Mouse (Mus musculus) CH12.LX (cell line): ENCODE results near the gene Rtn4rl1. TPM values are rescaled to one million over a fixed set of nuclear protein-coding genes. Genes with fewer than 3 reads are reported as not detected.

Experiments used
- DNase-seq: peaks from one replicate; pipeline ENCODE4 v3.0.0-alpha.2; 2013; ENCODE audit errors: extremely low read depth
- H3K27ac ChIP-seq: 2 replicates; pipeline ENCODE4 v1.5.1; 2012; ENCODE audit warnings: low read depth, mild to moderate bottlenecking, control low read depth, moderate library complexity; ENCODE audit not compliant: insufficient read depth
- H3K27me3 ChIP-seq: replicated peaks from 2 replicates; pipeline ENCODE3; 2012; ENCODE audit warnings: inconsistent platforms
- H3K36me3 ChIP-seq, 2 experiments: replicated peaks in 1 of 2; 2 replicates each; pipeline versions ENCODE3 to v1.6.1; 2012; ENCODE audit warnings: inconsistent platforms in 1 of 2, low read length in 1 of 2, mild to moderate bottlenecking in 1 of 2, mixed read lengths in 1 of 2, moderate library complexity in 1 of 2; ENCODE audit not compliant: control insufficient read depth in 1 of 2, insufficient read depth in 1 of 2
- H3K4me1 ChIP-seq, 2 experiments: 2 replicates each; pipeline ENCODE4 v1.6.1; 2012; ENCODE audit warnings: inconsistent platforms in 1 of 2, moderate library complexity in 1 of 2; ENCODE audit not compliant: insufficient read depth in 2 of 2, control insufficient read depth in 1 of 2
- H3K4me2 ChIP-seq: 2 replicates; pipeline ENCODE4 v1.6.1; 2012; ENCODE audit warnings: low read depth, mild to moderate bottlenecking, control low read depth; ENCODE audit not compliant: poor library complexity, insufficient read depth, severe bottlenecking
- H3K4me3 ChIP-seq, 3 experiments: fragments of 150-350 bp in 1 of 3; sonication (generic) in 1 of 3; replicated peaks in 1 of 3; 2 replicates each; pipeline versions ENCODE3 to v1.5.1; 2011 to 2012; ENCODE audit warnings: low read depth in 2 of 3, low read length in 2 of 3, mild to moderate bottlenecking in 2 of 3, moderate library complexity in 2 of 3, control low read depth in 1 of 3, improper control_type of control experiment in 1 of 3, inconsistent platforms in 1 of 3, mixed read lengths in 1 of 3; ENCODE audit not compliant: poor library complexity in 1 of 3
- H3K79me2 ChIP-seq: replicated peaks from 2 replicates; pipeline ENCODE4 v1.6.1; 2012; ENCODE audit warnings: mild to moderate bottlenecking, moderate library complexity; ENCODE audit not compliant: control insufficient read depth, poor library complexity, insufficient read depth, severe bottlenecking; ENCODE audit errors: extremely low read depth
- H3K9ac ChIP-seq: 2 replicates; pipeline ENCODE4 v1.6.1; 2012; ENCODE audit warnings: low read depth, mild to moderate bottlenecking, control low read depth, moderate library complexity; ENCODE audit not compliant: insufficient read depth
- H3K9me3 ChIP-seq: replicated peaks from 2 replicates; pipeline ENCODE3; 2012; ENCODE audit warnings: low read length, inconsistent platforms, mixed read lengths
- BHLHE40 ChIP-seq: IDR thresholded peaks from 2 replicates; pipeline ENCODE4 v1.6.1; 2011; ENCODE audit warnings: mild to moderate bottlenecking, low read depth, low read length, improper control_type of control experiment
- CHD1 ChIP-seq: IDR thresholded peaks from 2 replicates; pipeline ENCODE4 v1.6.1; 2012; ENCODE audit warnings: low read depth, low read length, improper control_type of control experiment, inconsistent platforms
- CHD2 ChIP-seq: IDR thresholded peaks from 2 replicates; pipeline ENCODE4 v1.6.1; 2011; ENCODE audit warnings: low read length, improper control_type of control experiment
- CTCF ChIP-seq, 2 experiments: IDR thresholded peaks in 1 of 2; conservative IDR thresholded peaks in 1 of 2; 2 replicates each; pipeline ENCODE4 v1.5.1; 2011 to 2012; ENCODE audit warnings: low read depth in 2 of 2, low read length in 2 of 2, improper control_type of control experiment in 1 of 2, inconsistent platforms in 1 of 2, mild to moderate bottlenecking in 1 of 2, moderate library complexity in 1 of 2
- E2F4 ChIP-seq: IDR thresholded peaks from 2 replicates; pipeline ENCODE4 v1.6.1; 2011; ENCODE audit warnings: low read depth, low read length, improper control_type of control experiment; ENCODE audit not compliant: insufficient replicate concordance
- ELF1 ChIP-seq: IDR thresholded peaks from 2 replicates; pipeline ENCODE4 v1.6.1; 2014; ENCODE audit warnings: low read depth, mild to moderate bottlenecking, inconsistent platforms, low read length, improper control_type of control experiment
- EP300 ChIP-seq: IDR thresholded peaks from 2 replicates; pipeline ENCODE4 v1.6.1; 2011; ENCODE audit warnings: low read length, improper control_type of control experiment
- ETS1 ChIP-seq: conservative IDR thresholded peaks from 2 replicates; pipeline ENCODE4 v1.6.1; 2012; ENCODE audit warnings: low read depth, mild to moderate bottlenecking, inconsistent platforms, low read length, improper control_type of control experiment, moderate library complexity
- GABPA ChIP-seq: IDR thresholded peaks from 2 replicates; pipeline ENCODE4 v1.6.1; 2012; ENCODE audit warnings: low read depth, low read length, improper control_type of control experiment, inconsistent platforms; ENCODE audit not compliant: insufficient replicate concordance
- HCFC1 ChIP-seq: IDR thresholded peaks from 2 replicates; pipeline ENCODE4 v1.6.1; 2012; ENCODE audit warnings: low read depth, mild to moderate bottlenecking, inconsistent platforms, low read length, improper control_type of control experiment
- IRF4 ChIP-seq: IDR thresholded peaks from 2 replicates; pipeline ENCODE4 v1.6.1; 2014; ENCODE audit warnings: low read depth, mild to moderate bottlenecking, inconsistent platforms, low read length, improper control_type of control experiment
- JUN ChIP-seq: IDR thresholded peaks from 2 replicates; pipeline ENCODE4 v1.6.1; 2011; ENCODE audit warnings: low read depth, mild to moderate bottlenecking, low read length, improper control_type of control experiment, moderate library complexity; ENCODE audit not compliant: insufficient read depth
- JUND ChIP-seq: conservative IDR thresholded peaks from 2 replicates; pipeline ENCODE4 v1.6.1; 2011; ENCODE audit warnings: low read depth, low read length, improper control_type of control experiment
- KAT2A ChIP-seq: IDR thresholded peaks from 2 replicates; pipeline ENCODE4 v1.6.1; 2012; ENCODE audit warnings: low read length, improper control_type of control experiment, inconsistent platforms; ENCODE audit not compliant: insufficient replicate concordance
- MAFK ChIP-seq: IDR thresholded peaks from 2 replicates; pipeline ENCODE4 v1.6.1; 2011; ENCODE audit warnings: low read length, improper control_type of control experiment; ENCODE audit not compliant: insufficient replicate concordance
- MAX ChIP-seq: IDR thresholded peaks from 2 replicates; pipeline ENCODE4 v1.6.1; 2011; ENCODE audit warnings: low read length, improper control_type of control experiment
- MAZ ChIP-seq: IDR thresholded peaks from 2 replicates; pipeline ENCODE4 v1.6.1; 2012; ENCODE audit warnings: low read depth, mild to moderate bottlenecking, inconsistent platforms, low read length, improper control_type of control experiment, moderate library complexity
- MEF2A ChIP-seq: IDR thresholded peaks from 2 replicates; pipeline ENCODE4 v1.6.1; 2014; ENCODE audit warnings: low read depth, mild to moderate bottlenecking, inconsistent platforms, low read length, improper control_type of control experiment, borderline replicate concordance
- MXI1 ChIP-seq: IDR thresholded peaks from 2 replicates; pipeline ENCODE4 v1.6.1; 2011; ENCODE audit warnings: mild to moderate bottlenecking, low read depth, low read length, improper control_type of control experiment
- MYC ChIP-seq: IDR thresholded peaks from 2 replicates; pipeline ENCODE4 v1.6.1; 2011; ENCODE audit warnings: low read depth, mild to moderate bottlenecking, improper control_type of control experiment, low read length
- NELFE ChIP-seq: IDR thresholded peaks from 2 replicates; pipeline ENCODE4 v1.6.1; 2011; ENCODE audit warnings: low read depth, low read length, improper control_type of control experiment
- NRF1 ChIP-seq: IDR thresholded peaks from 2 replicates; pipeline ENCODE4 v1.6.1; 2014; ENCODE audit warnings: low read depth, mild to moderate bottlenecking, inconsistent platforms, low read length, improper control_type of control experiment, moderate library complexity
- PAX5 ChIP-seq: IDR thresholded peaks from 2 replicates; pipeline ENCODE4 v1.6.1; 2012; ENCODE audit warnings: low read length, inconsistent platforms, mixed read lengths
- POLR2A ChIP-seq: IDR thresholded peaks from 2 replicates; pipeline ENCODE4 v1.6.1; 2011; ENCODE audit warnings: low read depth, mild to moderate bottlenecking, improper control_type of control experiment, low read length
- POLR2AphosphoS2 ChIP-seq: IDR thresholded peaks from 2 replicates; pipeline ENCODE4 v1.6.1; 2011; ENCODE audit warnings: low read depth, low read length, improper control_type of control experiment
- RAD21 ChIP-seq: IDR thresholded peaks from 2 replicates; pipeline ENCODE4 v1.6.1; 2011; ENCODE audit warnings: low read depth, mild to moderate bottlenecking, low read length, improper control_type of control experiment, moderate library complexity
- RCOR1 ChIP-seq: conservative IDR thresholded peaks from 2 replicates; pipeline ENCODE4 v1.6.1; 2012; ENCODE audit warnings: low read depth, mild to moderate bottlenecking, inconsistent platforms, low read length, improper control_type of control experiment
- SIN3A ChIP-seq: IDR thresholded peaks from 2 replicates; pipeline ENCODE4 v1.6.1; 2012; ENCODE audit warnings: low read length, improper control_type of control experiment, inconsistent platforms
- SMC3 ChIP-seq: IDR thresholded peaks from 2 replicates; pipeline ENCODE4 v1.6.1; 2011; ENCODE audit warnings: low read depth, low read length, improper control_type of control experiment
- TBP ChIP-seq: conservative IDR thresholded peaks from 2 replicates; pipeline ENCODE4 v1.6.1; 2011; ENCODE audit warnings: low read depth, low read length, improper control_type of control experiment
- TCF12 ChIP-seq: IDR thresholded peaks from 2 replicates; pipeline ENCODE4 v1.6.1; 2014; ENCODE audit warnings: low read depth, mild to moderate bottlenecking, inconsistent platforms, low read length, improper control_type of control experiment
- UBTF ChIP-seq: IDR thresholded peaks from 2 replicates; pipeline ENCODE4 v1.6.1; 2012; ENCODE audit warnings: low read depth, mild to moderate bottlenecking, inconsistent platforms, low read length, improper control_type of control experiment, moderate library complexity
- USF1 ChIP-seq: IDR thresholded peaks from 2 replicates; pipeline ENCODE4 v1.6.1; 2014; ENCODE audit warnings: low read depth, mild to moderate bottlenecking, inconsistent platforms, low read length, improper control_type of control experiment
- USF2 ChIP-seq: conservative IDR thresholded peaks from 2 replicates; pipeline ENCODE4 v1.6.1; 2011; ENCODE audit warnings: low read depth, low read length, improper control_type of control experiment
- ZC3H11A ChIP-seq: IDR thresholded peaks from 2 replicates; pipeline ENCODE4 v1.6.1; 2012; ENCODE audit warnings: low read depth, mild to moderate bottlenecking, inconsistent platforms, low read length, improper control_type of control experiment
- ZKSCAN1 ChIP-seq: IDR thresholded peaks from 2 replicates; pipeline ENCODE4 v1.6.1; 2012; ENCODE audit warnings: low read depth, inconsistent platforms, low read length, improper control_type of control experiment, borderline replicate concordance
- ZMIZ1 ChIP-seq: IDR thresholded peaks from 2 replicates; pipeline ENCODE4 v1.6.1; 2012; ENCODE audit warnings: low read depth, mild to moderate bottlenecking, inconsistent platforms, low read length, improper control_type of control experiment
- ZNF384 ChIP-seq: IDR thresholded peaks from 2 replicates; pipeline ENCODE4 v1.6.1; 2012; ENCODE audit warnings: low read depth, low read length, improper control_type of control experiment, inconsistent platforms
- dilution Hi-C: fragments of 300-500 bp; cut with MboI; formaldehyde crosslinking; loops from 2 replicates; pipeline ENCODE4 v1.14.3; 2020; ENCODE audit warnings: low sequenced_read_pairs; ENCODE audit not compliant: extremely low pct_unique_long_range_greater_than_20kb, extremely low pct_ligation_motif_present
- in situ Hi-C: fragments of 300-500 bp; cut with MboI; formaldehyde crosslinking; loops from 3 replicates; pipeline ENCODE4 v1.14.3; 2019; ENCODE audit warnings: low sequenced_read_pairs, low pct_ligation_motif_present, low pct_unique_long_range_greater_than_20kb, mixed read lengths
- polyA plus RNA-seq: library from polyadenylated mRNA; unstranded; fragments of >175 nt; gene quantifications from 2 replicates; pipeline ENCODE4 v1.2.1, GENCODE M21; 2012; ENCODE audit warnings: low read depth; ENCODE audit not compliant: insufficient read length
- total RNA-seq, 2 experiments: library from RNA; depleted of rRNA; stranded (reverse); fragments of 300-350 nt in 1 of 2; fragments of >200 nt in 1 of 2; gene quantifications; 2 replicates each; pipeline ENCODE4 v1.2.3; 2012 to 2014

Rtn4rl1 gene
- total and polyA plus RNA-seq, 3 experiments = 0.04 to 0.09 TPM; not detected in 1

DNA sequence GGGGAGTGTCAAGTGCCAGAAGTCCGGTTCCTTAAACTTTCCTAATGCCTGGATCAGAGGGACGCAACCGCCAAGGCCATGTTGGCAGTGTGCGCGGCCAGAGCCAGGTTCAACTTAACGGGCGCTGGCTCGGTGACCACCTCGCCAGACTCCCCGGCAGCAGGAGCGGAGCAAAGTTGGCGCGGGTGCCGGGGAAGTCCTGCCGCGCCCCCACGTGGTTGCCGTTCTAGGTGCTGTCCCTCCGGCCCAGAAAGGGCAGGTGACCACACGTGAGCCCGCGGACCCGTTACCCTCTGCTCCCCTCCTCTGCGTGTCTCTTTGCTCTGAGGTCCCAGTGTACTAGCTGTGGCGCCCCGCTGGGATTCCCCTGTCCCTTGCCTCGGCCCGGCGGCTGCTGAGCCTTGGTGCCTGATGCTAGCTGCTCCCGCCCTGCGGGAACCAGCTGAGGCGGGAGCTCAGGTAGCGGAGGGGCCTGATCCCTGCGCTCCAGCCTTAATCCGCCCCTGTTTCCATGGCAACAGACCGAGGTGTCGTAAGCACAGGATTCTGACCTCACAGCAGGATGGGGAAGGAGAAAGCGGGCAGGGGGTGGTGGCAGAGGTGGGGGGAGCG is 1.4 kb downstream of the Rtn4rl1 start:
- Histone ChIP-seq H3K4me2 (peak overlapping the region; percentile 89), H3K9me3 (peaks cover 10% of the 10 kb centered on the region), H3K27me3 (peaks cover 68% of the 10 kb centered on the region), H3K4me1 (peaks cover 21 to 44% of the 10 kb centered on the region in 2 experiments), H3K27ac (no peak overlapping the region)
- DNase-seq = no peak
- TF ChIP-seq TBP (no peak), RCOR1 (no peak), ETS1 (peak; percentile 61; the same call in 1 of the 2 replicates), USF1 (peak; percentile 55), TCF12 (no peak; the same call in 1 of the 2 replicates), ELF1 (no peak), EP300 (no peak), HCFC1 (no peak), ZKSCAN1 (no peak), NRF1 (0 out of 2 replicates have a peak, but pooled peaks have one; percentile 26), USF2 (no peak), CHD1 (no peak), CHD2 (no peak), E2F4 (no peak), PAX5 (no peak), NELFE (no peak), JUN (no peak), ZC3H11A (no peak), CTCF (conservative IDR thresholded peaks at IDR 0.05 in 1 of 2, IDR thresholded peaks at IDR 0.05 in 1 of 2; ENCODE audit: low read depth in 2 of 2, low read length in 2 of 2) (peak in 1 of 2 experiments; percentile 40; a peak in 2 of 4 replicates), POLR2AphosphoS2 (no peak), SIN3A (no peak), MAX (peak; percentile 63; the same call in 1 of the 2 replicates), IRF4 (peak; percentile 25; the same call in 1 of the 2 replicates), BHLHE40 (peak; percentile 97), POLR2A (no peak), MAZ (no peak), JUND (no peak), ZNF384 (no peak), ZMIZ1 (no peak), MEF2A (no peak), KAT2A (no peak), MAFK (no peak), SMC3 (no peak; the same call in 1 of the 2 replicates), MXI1 (peak; percentile 74; the same call in 1 of the 2 replicates), GABPA (no peak), MYC (no peak), RAD21 (no peak; the same call in 1 of the 2 replicates), UBTF (no peak)
- TF ChIP-seq, all 38 proteins: peak for 8
- Histone ChIP-seq H3K4me3 (peak overlapping the region in 1 of 3 experiments; percentile 21), H3K79me2 (peaks cover 2% of the 10 kb centered on the region; the same call in 1 of the 2 replicates), H3K36me3 (no peaks in the 10 kb centered on the region), H3K9ac (no peak overlapping the region)
- dilution Hi-C loops (no loop called here), in situ Hi-C loops (loop anchor here (5.0 kb wide), 2 partner anchors 32 to 92 kb away; no protein-coding TSS in a partner anchor)
